Mouse (Mus musculus): Measurements from ENCODE around the gene Efcab9. TPM values are rescaled to one million over a fixed set of nuclear protein-coding genes. Genes with fewer than 3 reads are reported as not detected.

Gene Efcab9
- total and polyA plus RNA-seq, 3 experiments = 0.77 to 1.3 TPM; not detected in 1

DNA sequence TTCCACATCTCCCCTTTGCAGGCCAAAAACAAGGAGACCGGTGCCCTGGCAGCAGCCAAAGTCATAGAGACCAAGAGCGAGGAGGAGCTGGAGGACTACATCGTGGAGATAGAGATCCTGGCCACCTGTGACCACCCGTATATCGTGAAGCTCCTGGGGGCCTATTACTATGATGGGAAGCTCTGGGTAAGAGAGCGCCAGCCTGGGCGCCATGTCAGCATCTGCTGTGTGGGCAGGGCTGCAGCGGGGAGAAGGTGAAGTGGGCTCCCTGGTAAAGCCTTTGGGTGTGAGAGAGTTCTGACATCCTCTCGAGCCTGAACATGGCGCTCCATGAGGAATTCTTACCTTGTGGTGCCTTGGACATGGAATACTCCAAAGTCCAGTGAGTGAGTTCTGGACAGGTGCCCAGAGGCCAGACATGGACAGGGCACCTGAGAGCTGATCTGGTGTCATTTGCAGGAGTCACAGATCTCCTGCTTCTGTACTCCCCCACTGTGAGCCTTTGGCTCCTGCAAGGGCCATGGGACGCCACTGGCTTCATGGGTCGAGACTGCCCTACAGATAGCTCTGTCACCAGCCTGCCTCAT is 23.3 kb upstream of the Efcab9 start:
- no peak for DNase-seq (ENCODE audit: low read depth, low spot score)
- TF ChIP-seq KAT2A (conservative IDR thresholded peaks at IDR 0.05; ENCODE audit: low read depth, low read length) (no peak), MAFK (IDR thresholded peaks at IDR 0.05; ENCODE audit: borderline replicate concordance, low read depth, low read length) (no peak), ZC3H11A (IDR thresholded peaks at IDR 0.05; ENCODE audit: low read depth, low read length) (no peak), GABPA (IDR thresholded peaks at IDR 0.05; ENCODE audit: low read depth, low read length) (no peak), HCFC1 (IDR thresholded peaks at IDR 0.05; ENCODE audit: low read depth, low read length) (no peak), MEF2A (IDR thresholded peaks at IDR 0.05; ENCODE audit: extremely low read depth, insufficient replicate concordance, low read depth, low read length, poor library complexity, severe bottlenecking) (no peak), RAD21 (IDR thresholded peaks at IDR 0.05; ENCODE audit: low read depth, low read length) (no peak), ETS1 (IDR thresholded peaks at IDR 0.05; ENCODE audit: low read depth, low read length) (no peak), ZMIZ1 (IDR thresholded peaks at IDR 0.05; ENCODE audit: low read depth, low read length) (no peak), USF2 (IDR thresholded peaks at IDR 0.05; ENCODE audit: borderline replicate concordance in 1 of 2, insufficient read depth in 1 of 2, low read depth in 1 of 2, low read length in 2 of 2) (no peak), TAL1 (IDR thresholded peaks at IDR 0.05; ENCODE audit: low read length) (no peak), E2F4 (IDR thresholded peaks at IDR 0.05; ENCODE audit: borderline replicate concordance, low read depth, low read length) (no peak), ELF1 (IDR thresholded peaks at IDR 0.05; ENCODE audit: low read depth, low read length) (no peak), BHLHE40 (IDR thresholded peaks at IDR 0.05; ENCODE audit: borderline replicate concordance, low read depth, low read length) (no peak)
- Histone ChIP-seq H3K9me3 (replicated peaks; ENCODE audit: insufficient read depth, low read length) (no peaks in the 10 kb centered on the region), H3K27me3 (ENCODE audit: control insufficient read depth in 1 of 2, insufficient read depth in 2 of 2, low read length in 2 of 2) (no peaks in the 10 kb centered on the region), H3K4me3 (ENCODE audit: control insufficient read depth in 1 of 2, insufficient read depth in 1 of 2, low read depth in 2 of 2, low read length in 2 of 2) (no peak overlapping the region), H3K9ac (ENCODE audit: control insufficient read depth, low read depth, low read length, poor library complexity, severe bottlenecking) (no peak overlapping the region), H3K27ac (ENCODE audit: control insufficient read depth, low read depth, low read length) (no peak overlapping the region), H3K4me1 (ENCODE audit: control insufficient read depth in 1 of 2, insufficient read depth in 2 of 2, low read length in 2 of 2) (peaks cover 13 to 19% of the 10 kb centered on the region in 2 experiments), H3K36me3 (ENCODE audit: control insufficient read depth in 1 of 2, insufficient read depth in 2 of 2, low read length in 2 of 2) (peaks cover 0 to 14% of the 10 kb centered on the region in 2 experiments; a peak in 2 of 4 replicates), H3K79me2 (ENCODE audit: control insufficient read depth, insufficient read depth, low read length, poor library complexity) (no peaks in the 10 kb centered on the region)

DNA sequence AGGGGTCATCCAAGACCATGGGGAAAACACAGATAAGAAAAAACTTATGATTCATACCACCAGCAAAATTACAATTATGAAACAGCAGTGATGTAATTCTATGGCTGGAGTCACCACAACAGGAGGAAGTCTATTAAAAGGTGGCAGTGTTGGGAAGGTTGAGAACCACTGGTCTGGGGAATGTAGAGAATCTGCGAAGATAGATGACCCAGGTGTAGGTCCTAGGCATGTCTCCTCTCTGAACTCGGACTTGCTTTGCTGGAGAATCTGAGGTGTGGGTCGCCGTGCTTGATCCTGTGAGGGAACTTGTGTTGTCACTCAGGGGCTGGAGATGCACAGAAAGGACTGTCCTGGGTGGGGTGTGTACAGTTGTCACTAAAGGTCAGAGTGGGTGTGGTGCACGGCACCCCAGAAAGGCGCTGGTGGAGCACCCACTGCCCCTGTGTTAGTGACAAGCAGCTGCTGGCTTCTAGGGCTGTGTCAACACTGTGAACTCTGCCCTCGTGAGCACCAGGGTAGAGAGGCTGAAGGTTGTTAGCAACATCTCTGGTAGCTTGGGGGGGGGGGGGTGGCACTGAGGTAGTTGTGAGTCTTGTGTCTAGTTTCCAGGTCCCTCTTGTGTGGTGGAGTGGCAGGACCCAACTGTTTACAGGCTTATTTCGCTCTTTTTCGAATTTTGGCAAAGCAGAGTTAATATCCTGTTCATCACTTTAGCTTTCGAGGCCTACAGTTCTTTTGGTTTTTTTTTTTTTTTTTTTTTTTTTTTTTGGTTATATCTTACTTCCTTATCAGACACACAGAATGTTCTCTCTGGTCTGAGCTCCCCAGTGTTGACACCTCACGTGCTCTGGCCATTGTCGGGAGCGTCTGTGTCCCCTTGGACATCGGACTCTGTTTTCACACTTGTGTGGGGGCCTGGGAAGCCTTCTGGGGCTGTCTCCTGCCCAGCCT is 22.5 kb upstream of the Efcab9 start:
- Histone ChIP-seq H3K27ac (ENCODE audit: control insufficient read depth, low read depth, low read length) (no peak overlapping the region), H3K9ac (ENCODE audit: control insufficient read depth, low read depth, low read length, poor library complexity, severe bottlenecking) (no peak overlapping the region), H3K36me3 (ENCODE audit: control insufficient read depth in 1 of 2, insufficient read depth in 2 of 2, low read length in 2 of 2) (peaks cover 0 to 14% of the 10 kb centered on the region in 2 experiments; a peak in 2 of 4 replicates), H3K4me3 (ENCODE audit: control insufficient read depth in 1 of 2, insufficient read depth in 1 of 2, low read depth in 2 of 2, low read length in 2 of 2) (no peak overlapping the region), H3K9me3 (replicated peaks; ENCODE audit: insufficient read depth, low read length) (no peaks in the 10 kb centered on the region), H3K4me1 (ENCODE audit: control insufficient read depth in 1 of 2, insufficient read depth in 2 of 2, low read length in 2 of 2) (peaks cover 13 to 19% of the 10 kb centered on the region in 2 experiments), H3K27me3 (ENCODE audit: control insufficient read depth in 1 of 2, insufficient read depth in 2 of 2, low read length in 2 of 2) (no peaks in the 10 kb centered on the region), H3K79me2 (ENCODE audit: control insufficient read depth, insufficient read depth, low read length, poor library complexity) (no peaks in the 10 kb centered on the region)
- TF ChIP-seq ZNF384 (IDR thresholded peaks at IDR 0.05; ENCODE audit: low read depth, low read length) (peak; percentile 97), MYB (IDR thresholded peaks at IDR 0.05; ENCODE audit: low read depth, low read length) (no peak), MYC (IDR thresholded peaks at IDR 0.05; ENCODE audit: low read depth, low read length) (0 out of 2 replicates have a peak, but pooled peaks have one; percentile 23), BHLHE40 (IDR thresholded peaks at IDR 0.05; ENCODE audit: borderline replicate concordance, low read depth, low read length) (peak; percentile 89), GATA1 (IDR thresholded peaks at IDR 0.05; ENCODE audit: low read depth, low read length) (peak; percentile 67), MXI1 (IDR thresholded peaks at IDR 0.05; ENCODE audit: low read depth, low read length) (peak; percentile 47; the same call in 1 of the 2 replicates)
- peak; percentile 25 for DNase-seq (ENCODE audit: low read depth, low spot score)

Measured in MEL (cell line).